Mouse (Mus musculus) lung, adult 18-20 months (tissue): ENCODE results near the gene Fat3.

Source experiments
- DNase-seq, 2 experiments: peaks; one replicate each; pipeline ENCODE4 v3.0.0; 2022; ENCODE audit warnings: mixed read lengths in 2 of 2

Gene Fat3

GRCm38 (mm10) chr9:16226545-16226944, 274.5 kb downstream of the Fat3 start:
- DNase-seq: no peak

GRCm38 (mm10) chr9:16221885-16222284, 279.2 kb downstream of the Fat3 start:
- peak; percentile 29 for DNase-seq

GRCm38 (mm10) chr9:16216235-16216634, 284.9 kb downstream of the Fat3 start:
- DNase-seq: peak; percentile 82 to 90

GRCm38 (mm10) chr9:16214731-16215681, 286.1 kb downstream of the Fat3 start:
- DNase-seq: peak; percentile 58 to 64

GRCm38 (mm10) chr9:16213324-16213723, 287.8 kb downstream of the Fat3 start:
- no peak for DNase-seq

GRCm38 (mm10) chr9:16212628-16213027, 288.5 kb downstream of the Fat3 start:
- DNase-seq: no peak

- DNase-seq: no peak
Observed at GRCm38 (mm10) chr9:16212163-16212562, 288.9 kb downstream of the Fat3 start.

GRCm38 (mm10) chr9:16211468-16211867, 289.6 kb downstream of the Fat3 start:
- DNase-seq: no peak

- DNase-seq: no peak
Observed at GRCm38 (mm10) chr9:16202296-16202695, 298.8 kb downstream of the Fat3 start.

- peak; percentile 44 to 47 for DNase-seq
Observed at GRCm38 (mm10) chr9:16200948-16201347, 300.1 kb downstream of the Fat3 start.

- no peak for DNase-seq
Observed at GRCm38 (mm10) chr9:16186461-16186860, 314.6 kb downstream of the Fat3 start.

- peak; percentile 65 to 86 for DNase-seq
Observed at GRCm38 (mm10) chr9:16169238-16169637, 331.8 kb downstream of the Fat3 start.

- peak; percentile 24 to 52 for DNase-seq
Observed at GRCm38 (mm10) chr9:16168051-16168450, 333.0 kb downstream of the Fat3 start.

- DNase-seq: no peak
Observed at GRCm38 (mm10) chr9:16159366-16159765, 341.7 kb downstream of the Fat3 start.

GRCm38 (mm10) chr9:16153580-16153930, 347.5 kb downstream of the Fat3 start:
- DNase-seq: no peak

- DNase-seq: peak; percentile 5 to 21
Observed at GRCm38 (mm10) chr9:16152756-16153579, 348.1 kb downstream of the Fat3 start.

- no peak for DNase-seq
Observed at GRCm38 (mm10) chr9:16150046-16150445, 351.0 kb downstream of the Fat3 start.

- DNase-seq: no peak
Observed at GRCm38 (mm10) chr9:16147735-16148134, 353.4 kb downstream of the Fat3 start.

- DNase-seq: no peak
Observed at GRCm38 (mm10) chr9:16144684-16145083, 356.4 kb downstream of the Fat3 start.

GRCm38 (mm10) chr9:16139300-16139699, 361.8 kb downstream of the Fat3 start:
- no peak for DNase-seq

- DNase-seq: no peak
Observed at GRCm38 (mm10) chr9:16133098-16133497, 368.0 kb downstream of the Fat3 start.

GRCm38 (mm10) chr9:16132594-16132993, 368.5 kb downstream of the Fat3 start:
- no peak for DNase-seq

GRCm38 (mm10) chr9:16121756-16122155, 379.3 kb downstream of the Fat3 start:
- no peak for DNase-seq
